Mouse (Mus musculus): ENCODE data around the gene Nkx1-2.

Gene Nkx1-2

GRCm38 (mm10) chr7:132599071-132599975 is at the start of gene Nkx1-2:
Nkx1-2 (minus strand) TSS chr7:132599637.
- DNase-seq, result peak; percentile 28 to 48

GRCm38 (mm10) chr7:132646514-132646913 is 47.1 kb upstream of the Nkx1-2 start:
- DNase-seq, result no peak

- no peak for DNase-seq
Measured at GRCm38 (mm10) chr7:132644605-132645279, 45.3 kb upstream of the Nkx1-2 start.

- DNase-seq, result no peak
Measured at GRCm38 (mm10) chr7:132641606-132642005, 42.2 kb upstream of the Nkx1-2 start.

GRCm38 (mm10) chr7:132640946-132641345 is 41.5 kb upstream of the Nkx1-2 start:
- peak; percentile 82 to 87 for DNase-seq

GRCm38 (mm10) chr7:132638446-132639087 is 39.1 kb upstream of the Nkx1-2 start:
- DNase-seq, result peak in 1 of 2 experiments; percentile 55

GRCm38 (mm10) chr7:132637292-132637691 is 37.9 kb upstream of the Nkx1-2 start:
- DNase-seq, result no peak

GRCm38 (mm10) chr7:132631313-132631712 is 31.9 kb upstream of the Nkx1-2 start:
- DNase-seq, result no peak

- DNase-seq, result no peak
Measured at GRCm38 (mm10) chr7:132627448-132627847, 28.0 kb upstream of the Nkx1-2 start.

- no peak for DNase-seq
Measured at GRCm38 (mm10) chr7:132626174-132626573, 26.7 kb upstream of the Nkx1-2 start.

- DNase-seq, result no peak
Measured at GRCm38 (mm10) chr7:132624161-132624560, 24.7 kb upstream of the Nkx1-2 start.

- DNase-seq, result no peak
Measured at GRCm38 (mm10) chr7:132619975-132620918, 20.8 kb upstream of the Nkx1-2 start.

GRCm38 (mm10) chr7:132619549-132619948 is 20.1 kb upstream of the Nkx1-2 start:
- DNase-seq, result no peak

- no peak for DNase-seq
Measured at GRCm38 (mm10) chr7:132617021-132617564, 17.7 kb upstream of the Nkx1-2 start.

GRCm38 (mm10) chr7:132616391-132616790 is 17.0 kb upstream of the Nkx1-2 start:
- DNase-seq, result no peak

- DNase-seq, result no peak
Measured at GRCm38 (mm10) chr7:132615346-132615745, 15.9 kb upstream of the Nkx1-2 start.

- no peak for DNase-seq
Measured at GRCm38 (mm10) chr7:132611530-132611929, 12.1 kb upstream of the Nkx1-2 start.

- peak; percentile 86 to 91 for DNase-seq
Measured at GRCm38 (mm10) chr7:132610468-132611318, 11.3 kb upstream of the Nkx1-2 start, which contains the start of gene Lhpp. Lhpp (plus strand) TSS chr7:132610638.

- DNase-seq, result no peak
Measured at GRCm38 (mm10) chr7:132608316-132609020, 9.0 kb upstream of the Nkx1-2 start.

GRCm38 (mm10) chr7:132605689-132606088 is 6.3 kb upstream of the Nkx1-2 start:
- DNase-seq, result no peak
